Mouse (Mus musculus): ENCODE results near the gene Elk1. TPM values are rescaled to one million over a fixed set of nuclear protein-coding genes. Genes with fewer than 3 reads are reported as not detected.

The Elk1 gene
- polyA plus RNA-seq, 1 experiment = 8.4 TPM

DNA sequence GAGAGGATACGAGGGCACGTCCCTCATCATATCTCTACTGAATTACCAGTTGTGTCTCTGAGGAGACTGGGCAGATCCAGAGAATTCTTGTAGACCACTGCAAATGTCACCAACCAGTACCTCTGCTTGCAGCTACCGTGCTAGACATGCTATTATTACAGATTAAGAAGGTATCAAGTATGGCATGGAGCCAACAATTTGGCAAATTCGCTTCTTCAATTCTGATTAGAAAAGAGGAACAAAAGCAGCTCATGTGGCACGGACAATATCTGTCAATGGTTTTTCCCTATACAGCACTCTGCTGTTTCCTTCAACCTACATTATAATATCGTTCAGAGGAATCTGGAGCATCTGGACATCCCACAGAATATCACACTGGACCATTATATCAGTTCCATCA, 36.7 kb downstream of the Elk1 start:
- H3K4me3 ChIP-seq (ENCODE audit: extremely low read depth, insufficient read depth, insufficient read length) = no peak overlapping the region
- H3K27me3 ChIP-seq (ENCODE audit: control insufficient read depth, insufficient read depth, low read length) = no peaks in the 10 kb centered on the region
- no peak for DNase-seq (ENCODE audit: low read depth in 1 of 2, low spot score in 2 of 2)
- 74% methylated on average over 6 of the region's 6 CpGs for WGBS
- no peak overlapping the region for H3K27ac ChIP-seq (ENCODE audit: insufficient read depth, low read length)
- no peaks in the 10 kb centered on the region for H3K4me1 ChIP-seq (ENCODE audit: control insufficient read depth, insufficient read depth, insufficient read length)
- H3K36me3 ChIP-seq (ENCODE audit: control insufficient read depth, insufficient read depth, low read length) = no peaks in the 10 kb centered on the region
- TF ChIP-seq POLR2A (IDR thresholded peaks at IDR 0.05; ENCODE audit: low read depth, low read length) (no peak), CTCF (IDR thresholded peaks at IDR 0.05; ENCODE audit: extremely low read depth, insufficient read depth, insufficient read length, insufficient replicate concordance) (no peak)

DNA sequence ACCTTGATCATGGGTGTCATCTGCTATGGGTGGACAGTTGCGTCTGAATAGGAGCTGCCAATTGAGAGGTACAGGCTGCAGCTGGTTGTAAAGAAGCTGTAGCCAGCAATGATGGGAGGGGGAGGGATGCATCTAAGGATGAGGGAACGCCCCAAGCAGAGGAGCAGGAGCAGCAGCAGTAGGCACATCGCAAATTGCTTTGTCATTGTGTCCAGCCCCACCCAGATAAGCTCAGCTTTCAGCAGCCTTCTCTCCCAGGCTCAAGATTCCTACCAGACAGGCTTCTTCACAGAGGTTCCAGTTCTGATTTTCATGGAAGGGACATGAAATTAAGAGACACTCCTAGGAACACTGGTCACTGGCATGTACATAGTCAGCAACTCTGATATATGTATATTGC, 40.3 kb downstream of the Elk1 start:
- Histone ChIP-seq H3K36me3 (ENCODE audit: control insufficient read depth, insufficient read depth, low read length) (no peaks in the 10 kb centered on the region), H3K27me3 (ENCODE audit: control insufficient read depth, insufficient read depth, low read length) (no peaks in the 10 kb centered on the region), H3K4me3 (ENCODE audit: extremely low read depth, insufficient read depth, insufficient read length) (no peak overlapping the region), H3K27ac (ENCODE audit: insufficient read depth, low read length) (no peak overlapping the region), H3K4me1 (ENCODE audit: control insufficient read depth, insufficient read depth, insufficient read length) (no peaks in the 10 kb centered on the region)
- DNase-seq (ENCODE audit: low read depth in 1 of 2, low spot score in 2 of 2) = no peak
- 59% methylated on average over 3 of the region's 3 CpGs for WGBS
- TF ChIP-seq POLR2A (IDR thresholded peaks at IDR 0.05; ENCODE audit: low read depth, low read length) = no peak
- no peak for TF ChIP-seq CTCF (IDR thresholded peaks at IDR 0.05; ENCODE audit: extremely low read depth, insufficient read depth, insufficient read length, insufficient replicate concordance)

Other genes with a start within 250 kb of the Elk1 start
- gene Usp11, start 246.7 kb downstream of the Elk1 start, polyA plus RNA-seq (2012; rRNA removed) = 16.1 and 16.2 TPM in 2 replicates
- 143 and 164 TPM in 2 replicates for gene Araf, start 152.8 kb downstream of the Elk1 start, polyA plus RNA-seq (2012; rRNA removed)
- 5.9 and 7.7 TPM in 2 replicates for gene Timp1, start 80.4 kb downstream of the Elk1 start, polyA plus RNA-seq (2012; rRNA removed)
- 0.36 and 0.52 TPM in 2 replicates for gene Syn1, start 29.6 kb downstream of the Elk1 start, polyA plus RNA-seq (2012; rRNA removed)
- 189 and 193 TPM in 2 replicates for gene Cfp, start 19.1 kb downstream of the Elk1 start, polyA plus RNA-seq (2012; rRNA removed)
- 8.0 and 9.4 TPM in 2 replicates for gene Uxt, start 11.4 kb upstream of the Elk1 start, polyA plus RNA-seq (2012; rRNA removed)
- 0.40 and 1.1 TPM in 2 replicates for gene Zfp182, start 111.7 kb upstream of the Elk1 start, polyA plus RNA-seq (2012; rRNA removed)
- not detected in 2 replicates for gene Spaca5, start 117.8 kb upstream of the Elk1 start, polyA plus RNA-seq (2012; rRNA removed)
- gene Zfp300, start 138.9 kb upstream of the Elk1 start, polyA plus RNA-seq (2012; rRNA removed) = 0.04 and 0.12 TPM in 2 replicates
- gene Ssxa1, start 165.2 kb upstream of the Elk1 start, polyA plus RNA-seq (2012; rRNA removed) = not detected in 2 replicates
- not detected in 2 replicates for gene Gm21876, start 225.0 kb upstream of the Elk1 start, polyA plus RNA-seq (2012; rRNA removed)